Mouse (Mus musculus) urinary bladder, adult 2 months (tissue): ENCODE results near the gene Elovl1. TPM values are rescaled to one million over a fixed set of nuclear protein-coding genes. Genes with fewer than 3 reads are reported as not detected.

Experiments used
- DNase-seq: peaks from one replicate; pipeline ENCODE4 v3.0.0; 2022; ENCODE audit warnings: low spot score
- polyA plus RNA-seq: library from polyadenylated mRNA; depleted of rRNA; stranded (reverse); fragments of >200 nt; gene quantifications from 2 replicates; pipeline ENCODE4 v1.2.3, GENCODE M21; 2012; rRNA removed

Elovl1 gene
- polyA plus RNA-seq, 1 experiment: 193 TPM

DNA sequence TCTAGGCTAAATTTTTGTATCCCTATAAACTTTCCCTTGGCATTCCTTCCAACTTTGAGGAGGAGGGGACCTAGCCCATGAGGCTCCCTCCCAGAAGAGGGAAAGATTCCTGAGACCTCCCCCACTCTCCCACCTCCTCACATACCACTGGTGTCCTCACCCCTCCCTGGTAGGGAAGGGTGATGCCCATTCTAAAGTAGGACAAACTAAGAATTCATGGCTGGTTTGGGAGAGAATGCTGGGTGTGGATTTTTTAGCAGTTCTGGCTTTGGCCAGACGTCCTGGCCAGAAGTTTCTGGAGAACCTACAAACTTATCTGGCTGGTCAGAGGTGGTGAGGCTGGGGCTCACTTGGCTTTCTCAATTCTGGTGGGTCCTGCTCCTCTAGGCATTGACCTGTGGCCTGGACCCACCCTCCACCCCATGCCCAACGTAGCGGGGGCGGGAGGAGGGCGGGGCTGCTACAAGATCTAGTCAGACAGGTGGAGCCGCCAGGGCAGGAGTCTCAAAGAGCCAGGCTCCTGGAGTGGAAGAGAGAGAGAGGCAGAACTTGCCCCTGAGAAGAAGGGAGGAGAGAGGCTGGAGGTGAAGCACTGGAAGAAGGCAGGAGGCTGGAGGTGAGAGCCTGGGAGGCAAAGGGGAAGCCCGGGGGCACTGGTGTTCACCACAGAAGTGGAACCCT lies 1.5 kb downstream of the Elovl1 start:
- peak; percentile 51 for DNase-seq

DNA sequence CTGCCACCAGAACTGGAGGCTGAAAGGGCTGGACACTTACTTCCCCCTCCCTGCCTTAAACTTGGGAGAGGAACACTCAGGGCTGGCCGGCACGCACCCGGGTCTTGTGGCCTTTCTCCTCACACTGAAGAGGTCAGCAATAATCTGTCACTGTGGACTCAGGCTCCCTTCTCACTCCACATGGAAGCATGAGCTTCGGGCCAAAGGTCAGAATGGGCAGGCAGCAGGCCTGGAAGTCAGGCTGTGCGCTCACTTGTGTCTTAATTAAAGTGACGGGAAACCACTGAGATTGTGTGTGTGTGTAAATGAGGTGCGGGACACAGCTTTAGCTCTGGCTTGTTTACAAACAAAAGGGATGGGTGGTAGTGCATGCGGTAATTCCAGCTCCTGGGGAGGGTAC lies 4.4 kb downstream of the Elovl1 start:
- no peak for DNase-seq

DNA sequence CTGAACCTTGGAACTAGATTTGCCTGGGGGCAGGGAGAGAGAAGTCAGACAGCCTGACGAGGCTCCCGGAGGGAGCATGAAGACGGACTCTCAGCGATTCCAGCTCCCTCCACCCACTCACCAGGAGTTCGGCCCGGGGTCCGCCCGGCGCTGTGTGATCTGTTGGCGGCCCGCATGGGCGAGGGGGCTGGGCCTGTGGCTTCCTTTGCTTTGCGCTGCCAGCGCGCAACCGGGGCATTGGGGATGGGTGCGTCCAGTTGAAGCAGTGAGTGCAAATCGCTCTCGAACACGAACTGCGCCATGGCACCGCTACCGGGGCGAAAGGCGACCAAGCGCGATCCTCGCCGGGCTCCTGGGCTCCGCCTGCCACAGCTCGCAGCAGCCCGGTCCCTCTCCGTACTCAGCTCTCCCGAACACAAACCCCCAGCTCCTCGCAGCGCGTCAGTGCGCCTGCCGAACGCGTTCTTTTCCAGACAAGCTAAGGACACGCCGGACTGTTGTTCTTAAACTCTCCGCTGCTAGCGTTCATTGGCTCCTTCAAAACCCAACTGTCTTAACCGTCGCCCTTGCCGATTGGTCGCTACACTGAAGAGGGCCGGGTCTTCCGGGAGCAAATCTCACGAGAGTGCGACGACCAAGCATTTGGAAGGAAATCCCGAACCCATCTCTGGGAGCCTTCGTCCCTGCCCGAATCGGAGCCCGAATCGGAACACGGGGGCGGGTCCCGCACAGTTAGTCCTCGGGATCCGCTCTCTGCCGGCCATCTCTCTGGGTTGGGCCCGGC lies 9.1 kb downstream of the Elovl1 start, which contains the start of gene Cdc20:
Cdc20 (minus strand) TSS at position 533 of the 784 bp plus-strand sequence.
- DNase-seq: peak; percentile 71

DNA sequence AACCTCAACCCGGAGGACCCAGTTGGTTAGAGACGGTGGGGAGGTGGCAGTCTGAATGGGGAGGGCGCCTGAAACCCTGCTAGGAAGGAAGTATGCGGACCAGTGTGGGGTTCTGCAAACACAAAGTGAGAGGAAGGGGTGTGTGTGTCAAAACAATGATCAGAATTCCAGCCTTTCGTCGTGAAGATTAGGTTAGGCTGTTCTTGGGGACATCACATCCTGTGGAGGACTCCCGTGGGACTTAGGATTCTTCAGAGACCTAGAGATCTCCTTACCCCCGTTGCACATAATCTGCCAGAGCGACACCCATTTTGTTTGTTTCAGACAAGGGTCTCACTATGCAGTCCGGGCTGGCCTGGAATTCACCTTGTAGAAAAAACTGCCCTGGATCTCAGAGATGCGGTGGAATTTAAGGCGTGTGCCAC lies 9.9 kb downstream of the Elovl1 start:
- DNase-seq: no peak

DNA sequence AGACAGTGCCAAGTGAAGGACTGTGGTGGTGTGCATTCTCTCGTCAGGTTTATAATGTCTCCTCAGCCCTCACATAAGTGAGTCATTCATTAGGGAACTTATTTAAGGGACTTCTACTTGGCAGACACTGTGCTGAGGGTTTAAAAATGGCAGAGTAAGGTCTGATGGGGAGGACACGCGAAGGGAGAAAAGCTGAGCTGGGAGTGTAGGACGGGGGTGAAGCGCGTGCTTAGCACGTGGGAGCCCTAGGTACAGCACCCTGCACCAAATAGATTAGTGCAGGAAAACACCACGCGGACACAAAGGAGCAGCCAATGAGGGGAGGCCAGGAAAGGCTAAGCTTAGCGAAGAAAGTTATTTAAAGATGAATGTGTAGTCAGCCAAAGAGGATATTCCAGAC lies 17.2 kb downstream of the Elovl1 start:
- DNase-seq: no peak

DNA sequence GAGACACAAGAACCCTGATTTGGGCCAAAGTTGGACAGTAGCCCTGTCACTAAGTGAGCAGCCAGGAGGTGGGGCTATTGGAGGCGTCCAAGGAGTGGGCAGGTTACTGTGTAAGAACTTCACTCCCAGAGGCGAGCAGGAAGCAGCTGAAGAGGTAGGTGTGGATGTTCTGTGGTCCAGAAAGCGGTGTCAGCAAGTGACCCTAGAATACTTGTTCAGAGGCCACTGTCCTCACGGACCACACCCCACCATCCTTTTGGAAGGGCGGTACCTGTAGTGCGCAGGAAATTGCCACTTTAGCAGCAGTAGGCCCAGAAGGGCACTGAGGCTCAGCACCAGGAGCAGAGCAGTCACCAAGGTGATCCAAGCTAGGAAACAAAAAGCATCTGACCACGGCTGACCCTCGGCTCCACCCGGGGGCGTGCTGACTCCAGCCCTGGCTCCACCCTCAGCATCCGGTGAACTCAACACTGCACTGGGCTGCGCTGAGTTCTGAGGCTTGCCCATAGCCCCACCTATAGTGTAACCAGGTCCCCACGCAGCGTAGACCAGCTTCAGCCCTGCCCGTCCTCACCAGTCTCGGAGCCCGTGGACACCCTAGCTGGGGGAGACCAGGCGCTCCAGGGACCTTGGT lies 18.0 kb downstream of the Elovl1 start:
- peak; percentile 33 for DNase-seq

DNA sequence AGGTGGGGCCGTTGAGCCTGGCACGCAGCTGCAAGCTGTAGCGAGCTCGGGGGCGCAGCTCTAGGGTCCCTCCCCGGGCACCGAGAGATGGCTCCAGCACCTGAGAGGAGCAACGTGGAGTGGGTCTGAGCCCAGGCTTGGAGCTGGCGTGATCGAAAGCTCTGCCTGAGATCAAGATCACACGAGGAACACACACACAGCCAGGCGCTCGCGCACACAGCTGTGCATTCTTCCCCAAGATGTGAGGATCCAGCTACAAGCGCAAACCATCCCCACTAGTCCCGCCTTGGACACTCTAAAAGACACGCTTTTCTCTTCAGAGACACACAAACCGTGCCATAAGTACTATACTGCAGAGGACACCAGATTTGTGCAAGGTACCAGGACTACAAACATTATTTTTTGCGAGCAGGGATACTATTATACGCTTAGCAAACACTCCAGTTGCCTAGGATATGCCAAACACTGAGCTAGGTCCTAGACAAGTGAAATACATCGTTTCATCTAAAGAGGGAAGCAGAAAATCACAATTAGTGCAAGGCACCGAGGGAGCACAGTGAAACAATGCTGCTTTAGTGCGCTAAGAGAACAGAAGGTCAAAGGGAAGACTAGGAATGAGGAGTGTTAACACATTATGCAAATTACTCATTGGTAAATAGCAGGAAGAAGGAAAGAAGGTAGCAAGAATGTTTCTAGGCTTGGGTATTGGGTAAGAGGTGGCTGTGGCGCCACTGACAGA lies 18.7 kb downstream of the Elovl1 start:
- DNase-seq: no peak

DNA sequence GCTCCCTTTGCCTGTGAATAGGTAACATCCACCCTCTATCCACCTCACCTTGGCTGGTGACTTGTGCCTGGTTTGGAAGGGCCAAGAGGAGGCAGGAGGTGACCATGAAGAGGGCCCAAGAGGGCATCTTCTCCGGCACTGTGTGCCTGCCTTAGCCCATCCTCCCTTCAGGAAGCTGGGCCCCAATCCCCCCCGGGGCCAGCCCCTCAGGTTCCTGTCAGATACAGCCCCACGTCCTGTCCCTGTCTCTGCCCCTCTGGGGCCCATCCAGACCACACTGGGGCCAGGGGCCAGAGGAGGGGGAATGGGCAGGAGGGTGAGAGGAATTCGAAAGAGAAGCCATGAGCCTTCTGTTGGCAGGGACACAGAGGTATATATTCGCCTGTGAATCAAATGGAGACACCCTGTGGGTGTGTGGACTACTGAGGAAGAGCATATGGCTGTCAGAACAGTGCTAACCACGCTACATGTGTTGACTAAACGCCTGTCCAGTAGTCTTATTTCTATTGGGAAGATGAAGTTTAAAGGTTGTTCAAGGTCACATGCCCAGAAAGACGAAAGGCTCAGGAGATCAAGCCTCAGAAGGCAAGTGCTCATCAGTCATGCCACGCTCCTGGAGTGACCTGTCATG lies 29.6 kb downstream of the Elovl1 start, which contains the start of gene Mpl:
Mpl (minus strand) TSS at position 169 of the 631 bp plus-strand sequence.
- no peak for DNase-seq

DNA sequence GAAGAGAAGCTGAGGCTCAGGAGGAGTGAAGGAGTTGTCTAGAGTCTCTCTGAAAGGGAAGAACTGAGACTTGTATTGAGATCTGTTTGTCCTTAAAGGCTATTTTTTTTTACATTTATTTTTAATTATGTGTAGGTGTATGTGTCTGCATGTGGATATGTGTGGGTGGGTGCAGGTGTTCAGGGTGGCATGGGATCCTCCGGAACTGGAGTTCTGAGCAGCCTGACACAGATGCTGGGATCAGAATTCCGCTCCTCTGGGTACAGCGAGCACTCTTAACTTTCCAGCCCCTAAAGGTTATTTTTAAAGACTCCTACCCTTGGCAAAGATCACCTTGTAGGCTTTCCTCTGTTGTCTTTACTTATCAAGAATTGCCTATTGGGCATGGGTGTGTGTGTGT lies 37.1 kb downstream of the Elovl1 start:
- DNase-seq: no peak

DNA sequence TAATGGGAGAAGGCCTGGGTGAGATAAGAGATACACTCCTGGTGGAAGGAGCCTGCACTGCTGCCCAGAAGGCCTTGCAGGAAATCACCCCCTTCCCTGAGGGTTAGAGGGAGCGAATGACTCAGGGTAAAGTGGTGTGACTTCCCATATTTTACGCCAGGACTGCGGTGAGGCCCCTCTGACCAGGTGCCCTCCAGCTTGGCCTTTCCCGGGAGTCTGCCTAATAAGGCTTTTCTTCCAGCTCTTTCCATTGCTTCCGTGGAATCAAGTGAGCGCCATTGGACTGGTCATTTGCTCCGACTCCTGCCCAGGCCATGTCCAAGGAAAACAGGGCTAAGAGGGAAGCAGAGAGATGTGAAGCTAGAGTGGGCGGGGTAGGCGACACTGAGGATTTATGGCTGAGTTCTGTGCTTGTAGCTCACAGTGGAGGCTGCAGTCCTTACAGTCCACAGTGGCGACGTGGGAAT lies 37.8 kb downstream of the Elovl1 start:
- no peak for DNase-seq

DNA sequence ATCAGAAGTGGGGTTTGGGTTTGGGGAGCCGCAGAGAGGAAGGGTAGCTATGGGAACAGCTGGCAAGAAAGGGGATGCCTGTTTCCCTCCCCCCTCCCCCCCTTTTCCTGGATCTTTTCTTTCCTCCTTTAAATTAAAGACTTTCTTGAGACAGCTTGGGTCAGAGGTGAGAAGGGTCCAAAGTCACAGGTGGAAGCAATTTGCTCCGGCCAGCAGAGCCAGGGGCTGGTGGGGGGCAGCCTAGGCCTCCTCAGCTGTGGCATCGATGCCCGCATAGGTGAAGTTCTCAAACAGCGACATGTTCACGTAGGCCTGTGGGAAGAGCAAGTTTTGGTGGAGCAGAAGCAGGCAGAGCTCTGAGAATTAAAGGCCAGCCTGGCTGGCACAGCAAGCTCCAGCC lies 43.4 kb downstream of the Elovl1 start:
- no peak for DNase-seq

DNA sequence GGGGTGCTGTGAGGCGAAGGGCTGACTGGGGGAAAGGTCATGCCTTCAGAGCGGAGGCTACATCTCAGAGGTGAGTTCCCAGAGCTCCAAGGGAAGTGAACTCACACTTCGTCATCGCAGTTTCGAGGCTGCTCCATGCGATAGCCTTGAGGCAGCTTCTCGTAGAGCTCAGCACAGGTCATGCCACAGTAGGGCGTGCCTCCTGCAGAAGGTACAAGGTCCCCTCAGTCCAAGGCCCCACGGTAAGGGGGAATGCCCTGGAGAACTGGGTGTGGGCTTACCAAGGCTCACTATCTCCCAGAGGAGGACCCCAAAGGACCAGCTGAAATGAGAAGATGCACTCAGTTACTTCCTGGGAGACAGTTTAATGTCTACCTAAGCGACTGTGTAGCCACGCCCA lies 44.8 kb downstream of the Elovl1 start:
- DNase-seq: no peak

DNA sequence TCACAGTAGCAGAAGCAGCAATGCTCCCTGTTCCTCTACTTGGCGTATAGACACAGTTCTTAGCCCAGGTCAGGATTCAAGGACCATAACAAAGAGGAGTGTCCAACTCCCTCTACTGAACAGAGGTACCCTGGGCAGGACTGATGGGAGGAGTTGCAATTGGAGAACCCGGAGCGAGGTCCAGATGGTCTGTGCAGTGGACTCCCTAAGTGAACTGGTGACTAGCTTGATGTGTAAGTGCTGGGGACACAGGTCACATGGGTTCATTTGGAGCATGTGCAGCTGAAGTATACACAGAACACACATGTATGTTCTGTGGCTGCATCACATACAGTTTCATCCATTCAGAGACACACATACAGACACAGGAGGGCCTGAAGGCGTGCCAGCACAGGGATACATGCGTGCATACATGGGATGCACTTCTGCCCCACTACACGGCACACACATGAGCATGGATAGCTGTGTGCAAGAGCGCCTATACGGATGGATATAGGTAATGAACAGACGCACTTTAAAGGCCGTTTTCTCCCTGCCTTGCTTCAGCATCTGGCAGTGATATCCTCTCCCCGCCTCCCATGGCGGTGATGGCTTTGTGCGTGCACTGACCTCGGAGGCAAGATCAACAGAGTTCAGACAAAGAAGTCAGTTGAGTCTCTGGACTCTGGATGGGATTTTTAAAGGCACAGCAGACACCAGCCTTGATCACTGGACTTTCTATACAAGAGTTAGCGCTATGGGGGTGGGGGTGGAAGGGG lies 49.1 kb downstream of the Elovl1 start:
- no peak for DNase-seq

Other genes with a start within 250 kb of the Elovl1 start
- 38.2 and 38.6 TPM in 2 replicates for gene Kdm4a, start 248.1 kb upstream of the Elovl1 start, polyA plus RNA-seq
- 67.7 and 98.4 TPM in 2 replicates for gene Ptprf, start 136.7 kb upstream of the Elovl1 start, polyA plus RNA-seq
- gene Szt2, start 18.8 kb upstream of the Elovl1 start, polyA plus RNA-seq: 13.4 and 20.7 TPM in 2 replicates
- gene Med8, start 18.8 kb upstream of the Elovl1 start, polyA plus RNA-seq: 61.8 and 80.6 TPM in 2 replicates
- 5.5 and 7.2 TPM in 2 replicates for gene Cdc20, start 9.3 kb downstream of the Elovl1 start, polyA plus RNA-seq
- gene Mpl, start 29.4 kb downstream of the Elovl1 start, polyA plus RNA-seq: 0.06 TPM in 2 replicates
- gene Tie1, start 62.0 kb downstream of the Elovl1 start, polyA plus RNA-seq: 21.7 and 25.1 TPM in 2 replicates
- 11.7 and 15.8 TPM in 2 replicates for gene 2610528J11Rik, start 98.9 kb downstream of the Elovl1 start, polyA plus RNA-seq
- 10.7 and 15.5 TPM in 2 replicates for gene Tmem125, start 116.0 kb downstream of the Elovl1 start, polyA plus RNA-seq
- 0.04 and 0.08 TPM in 2 replicates for gene Cfap57, start 192.7 kb downstream of the Elovl1 start, polyA plus RNA-seq
- gene Ebna1bp2, start 192.7 kb downstream of the Elovl1 start, polyA plus RNA-seq: 63.4 and 72.6 TPM in 2 replicates
- gene Olfr62, start 230.9 kb downstream of the Elovl1 start, polyA plus RNA-seq: not detected in 2 replicates